Mouse (Mus musculus) left cerebral cortex, adult 8-10 months (tissue): ENCODE measurements around the gene Ctf2. TPM values are rescaled to one million over a fixed set of nuclear protein-coding genes. Genes with fewer than 3 reads are reported as not detected.
"Not testable (repeated sequence)": the region's sequence is repeated elsewhere in the genome, so short reads cannot be mapped to it uniquely, and the experiment has no call there.

Source experiments
- DNase-seq, 2 experiments: peaks; one replicate each; pipeline ENCODE4 v3.0.0; 2022; ENCODE audit warnings: low spot score in 2 of 2
- total RNA-seq, 4 experiments: library from RNA; stranded (reverse); gene quantifications; 2 replicates each; pipeline ENCODE4 v1.2.4; 2022

Ctf2 gene
- total RNA-seq, 4 experiments from 2014 or later, result not detected

- no peak for DNase-seq
Measured at GRCm38 (mm10) chr7:127714816-127715215, 17.1 kb downstream of the Ctf2 start.

DNA sequence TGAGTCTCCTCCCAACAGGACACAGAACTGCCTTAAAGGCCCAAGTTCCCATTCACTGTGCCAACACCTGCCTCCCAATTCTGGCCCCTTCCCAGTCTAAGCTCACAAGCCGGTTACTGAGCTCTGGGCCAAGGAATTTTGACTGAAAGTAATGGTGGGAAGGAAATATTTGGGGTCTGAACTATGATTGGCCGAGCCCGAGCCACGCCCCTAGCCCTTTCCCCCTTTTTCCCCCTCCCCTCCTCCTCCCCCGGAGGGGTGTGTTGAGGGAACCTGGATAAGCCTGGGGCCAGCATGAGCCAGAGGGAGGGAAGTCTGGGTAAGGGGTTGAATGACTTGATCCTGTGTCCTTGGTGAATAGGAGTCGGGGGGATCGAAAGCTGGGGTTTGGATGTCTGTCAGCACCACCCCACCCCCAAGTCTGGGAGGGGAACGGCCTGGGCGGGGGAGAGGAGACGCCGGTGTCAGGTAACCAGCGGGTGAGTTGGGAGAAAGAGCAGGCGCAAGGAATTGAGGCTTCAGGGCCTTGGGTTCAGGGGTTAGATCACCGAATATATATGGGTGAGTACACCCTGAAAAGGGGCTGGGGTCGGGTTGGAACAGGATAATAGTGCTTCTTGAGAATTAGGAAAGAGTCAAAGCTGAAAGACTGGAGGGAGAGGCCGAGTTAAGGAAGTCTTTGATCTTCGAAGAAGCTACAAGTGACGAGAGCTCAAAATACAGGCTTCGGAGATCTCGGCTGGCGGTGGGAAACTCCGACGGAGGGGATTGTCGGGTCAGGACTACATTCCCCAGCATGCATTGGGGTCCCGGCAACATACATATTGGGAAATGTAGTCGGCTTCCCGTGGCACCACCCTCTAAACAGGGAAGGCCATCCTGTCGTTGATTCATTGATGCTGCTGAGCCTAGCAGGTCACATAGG, 19.2 kb downstream of the Ctf2 start, which contains the start of gene Ctf1:
Gene Ctf1, plus strand, starts transcription at position 276 of the 925 bp plus-strand sequence.
- DNase-seq, result peak; percentile 57 to 67

DNA sequence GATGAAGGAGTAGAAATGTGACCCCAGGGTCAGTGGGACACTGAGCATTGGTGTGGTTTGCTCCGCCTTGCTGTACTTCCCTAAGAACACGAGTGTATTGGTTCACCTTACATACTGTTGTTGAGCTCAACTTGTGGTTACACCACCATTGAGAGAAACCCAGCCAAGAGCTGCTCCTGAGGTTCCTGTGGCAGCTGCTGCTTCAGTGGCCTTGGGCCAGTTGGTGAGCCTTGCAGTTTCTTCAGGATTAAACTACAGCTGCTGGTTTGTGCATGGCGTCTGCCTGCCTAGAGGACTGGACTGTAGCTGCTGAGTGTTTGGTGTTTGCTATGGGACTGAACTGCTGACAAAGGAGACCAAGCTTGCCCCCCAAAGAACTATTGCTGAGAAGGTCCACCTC, 20.5 kb downstream of the Ctf2 start:
- DNase-seq, result no peak

DNA sequence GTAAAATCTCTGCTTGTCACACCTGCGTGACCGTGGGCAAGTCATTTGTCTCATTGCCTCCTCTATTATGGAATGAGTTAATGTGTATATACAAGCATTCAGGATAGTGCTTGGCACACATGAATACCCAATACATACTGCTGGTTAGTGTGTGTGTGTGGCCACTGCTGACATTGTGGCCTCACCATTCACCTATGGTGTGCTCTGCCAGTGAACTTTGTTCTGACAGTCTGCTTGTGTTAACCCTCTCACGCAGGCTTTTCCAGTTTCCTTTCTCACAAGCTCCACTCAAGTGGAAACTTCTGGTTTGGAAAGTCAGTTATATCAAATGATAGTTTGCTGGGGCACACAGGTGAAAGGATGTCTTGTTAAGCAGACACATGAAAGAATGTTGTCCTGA, 20.9 kb downstream of the Ctf2 start:
- no peak for DNase-seq

- no peak for DNase-seq
Measured at GRCm38 (mm10) chr7:127709261-127709979, 22.5 kb downstream of the Ctf2 start.

DNA sequence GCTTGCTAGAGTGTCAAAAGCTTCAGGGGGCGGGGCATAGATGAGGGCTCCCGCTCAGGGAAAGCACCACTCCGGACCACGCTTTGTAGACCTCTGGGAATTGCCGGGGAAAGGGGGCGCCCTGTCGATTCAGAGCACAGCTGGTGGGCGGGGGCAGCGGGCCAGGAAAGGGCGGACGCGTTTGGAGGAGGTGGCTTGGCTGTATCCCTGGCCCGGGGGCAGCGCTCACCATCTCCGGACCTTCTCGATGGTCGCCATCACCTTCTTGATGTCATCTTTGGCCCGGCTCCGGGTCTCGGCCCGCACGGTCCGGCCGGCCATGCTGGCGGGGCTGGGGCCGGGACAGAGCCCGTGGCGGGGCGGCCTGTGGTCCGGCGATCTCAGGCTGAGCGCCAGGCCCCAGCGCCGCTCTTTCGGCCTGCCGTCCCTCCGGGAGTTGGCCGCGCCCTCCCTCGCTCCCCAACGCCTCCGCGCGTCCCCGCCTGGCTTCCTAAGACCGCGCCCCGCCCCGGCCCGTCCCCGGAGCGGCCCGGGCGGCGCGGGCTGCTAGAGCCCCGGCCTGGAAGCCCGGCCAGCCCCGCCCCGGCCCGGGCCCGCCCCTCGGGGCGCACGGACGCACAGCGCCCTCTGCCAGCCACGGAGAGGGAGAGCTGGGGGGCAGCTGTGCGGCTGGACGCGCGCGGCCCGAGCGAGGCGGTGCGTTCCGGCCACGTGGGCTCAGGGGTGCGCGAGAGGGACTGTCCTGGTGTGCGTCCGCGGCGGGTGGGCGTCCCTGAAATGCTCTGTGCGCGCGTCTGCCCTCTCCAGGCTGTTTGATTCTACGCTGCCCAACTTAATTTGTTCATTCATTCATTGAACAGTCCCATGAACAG, 23.5 kb downstream of the Ctf2 start, which contains the start of gene Bcl7c:
Gene Bcl7c, minus strand, starts transcription at position 727 of the 872 bp plus-strand sequence.
- peak; percentile 60 to 87 for DNase-seq

- no peak for DNase-seq
Measured at GRCm38 (mm10) chr7:127707957-127708206, 24.1 kb downstream of the Ctf2 start.

GRCm38 (mm10) chr7:127707045-127707956, 24.7 kb downstream of the Ctf2 start:
- DNase-seq, result no peak

DNA sequence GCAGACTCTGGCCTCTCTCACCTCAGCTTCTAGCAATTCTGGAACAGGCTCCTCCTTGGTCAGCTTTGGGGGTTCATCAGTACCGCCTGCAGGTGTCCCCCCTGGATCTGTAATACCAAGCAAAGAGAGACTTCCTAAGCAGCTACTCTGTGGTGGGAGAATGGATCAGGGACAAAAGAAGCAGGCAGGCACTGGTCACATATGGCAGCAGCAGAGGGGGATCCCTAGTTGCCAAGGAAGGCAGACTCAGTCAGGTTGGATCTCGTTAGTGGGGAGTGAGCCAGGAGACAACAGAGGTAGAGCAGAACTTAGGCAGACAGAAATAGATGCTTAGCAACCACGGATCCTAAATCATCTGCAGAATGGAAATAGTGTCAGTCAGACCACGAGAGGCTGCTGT, 26.3 kb downstream of the Ctf2 start:
- no peak for DNase-seq

- no peak for DNase-seq
Measured at GRCm38 (mm10) chr7:127704598-127704997, 27.4 kb downstream of the Ctf2 start.

- no peak for DNase-seq
Measured at GRCm38 (mm10) chr7:127703561-127704178, 28.3 kb downstream of the Ctf2 start.

- no peak for DNase-seq
Measured at GRCm38 (mm10) chr7:127700712-127701331, 31.1 kb downstream of the Ctf2 start.

DNA sequence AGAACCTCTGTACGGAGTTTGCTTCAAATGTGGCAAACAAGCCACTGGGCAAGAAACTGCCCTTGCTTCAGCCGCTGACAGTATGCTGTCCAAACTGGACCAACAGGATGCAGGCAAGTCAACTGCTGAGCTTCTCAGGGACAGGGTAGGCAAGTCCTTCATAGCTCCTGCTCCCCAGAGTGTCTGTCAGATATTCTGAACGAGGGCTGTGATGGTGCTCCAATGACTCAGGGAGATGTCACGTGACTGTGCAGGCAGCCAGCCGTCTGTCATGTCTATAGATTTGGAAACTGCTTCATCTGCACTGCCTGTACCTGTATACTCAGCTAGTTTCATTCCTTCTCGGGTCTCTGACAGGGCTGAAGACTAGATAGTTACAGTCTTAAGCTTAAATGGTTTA, 33.0 kb downstream of the Ctf2 start:
- DNase-seq, result no peak

DNA sequence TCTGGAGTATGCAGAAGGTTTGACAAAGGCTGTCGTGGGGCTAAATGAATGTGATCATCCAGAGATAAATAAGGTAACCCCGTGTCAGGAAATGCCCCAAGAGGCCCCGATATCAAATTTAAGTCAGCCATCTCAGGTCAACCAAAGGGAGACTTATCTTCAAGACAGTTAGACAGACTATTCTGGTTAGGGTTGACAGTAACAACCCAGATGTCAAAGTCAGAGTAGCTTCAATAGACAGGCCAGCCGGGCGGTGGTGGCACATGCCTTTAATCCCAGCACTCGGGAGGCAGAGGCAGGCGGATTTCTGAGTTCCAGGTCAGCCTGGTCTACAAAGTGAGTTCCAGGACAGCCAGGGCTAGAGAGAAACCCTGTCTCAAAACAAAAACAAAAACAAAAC, 38.2 kb downstream of the Ctf2 start:
- DNase-seq, result not testable (repeated sequence)

DNA sequence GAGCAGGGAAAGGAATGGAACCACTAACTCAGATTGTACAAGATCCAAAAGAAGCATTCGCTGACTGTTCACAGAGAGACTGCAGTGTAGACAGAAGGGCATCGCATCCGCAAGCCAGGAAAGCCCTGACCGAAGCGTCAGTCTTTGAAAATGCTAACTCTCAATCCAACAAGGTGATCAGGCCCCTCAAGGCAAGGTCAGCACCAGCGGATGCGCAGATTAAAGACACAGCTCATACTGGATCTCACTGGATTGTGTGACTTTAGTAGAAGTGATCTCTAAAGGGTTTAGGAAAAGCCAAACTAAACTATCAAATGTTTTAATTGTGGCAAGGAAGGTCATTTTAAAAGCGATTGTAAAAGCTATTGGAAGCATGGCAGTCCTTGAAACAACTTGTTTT, 38.7 kb downstream of the Ctf2 start:
- no peak for DNase-seq

DNA sequence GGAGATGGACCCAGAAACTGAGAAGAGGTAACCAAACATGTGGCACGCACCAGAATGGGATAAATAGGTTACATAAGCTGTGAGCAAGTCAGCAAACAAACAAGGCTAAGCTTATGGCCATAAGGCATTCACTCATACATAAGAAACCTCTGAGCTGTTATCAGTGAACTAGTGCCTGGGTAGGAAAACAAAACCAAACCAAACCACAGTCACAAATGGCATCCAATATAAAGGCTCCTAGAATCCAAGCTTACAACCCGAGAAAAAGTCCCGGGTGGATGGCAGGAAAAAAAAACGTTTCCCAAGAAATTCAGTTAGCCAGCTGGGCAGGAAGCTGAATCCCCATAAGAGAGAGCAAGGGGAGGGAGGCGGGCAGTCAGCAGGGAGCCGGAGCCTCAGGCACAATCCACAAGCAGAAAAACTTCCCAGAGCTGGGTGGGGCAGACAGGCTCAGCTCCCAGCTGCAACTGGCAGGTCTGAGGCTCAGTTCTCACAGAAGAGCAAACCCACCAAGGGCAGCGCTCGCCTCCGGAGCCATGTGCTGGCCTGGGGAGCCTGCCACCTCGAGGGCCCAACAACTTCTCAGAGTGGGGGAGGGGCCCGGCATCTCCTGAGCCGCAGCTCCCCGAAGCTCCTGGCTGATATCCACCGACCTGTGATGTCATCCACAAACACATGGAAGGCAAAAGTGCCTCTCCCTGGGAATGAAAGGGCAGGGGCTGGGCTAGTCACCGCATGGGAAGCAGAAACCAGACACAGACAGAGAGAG, 40.6 kb downstream of the Ctf2 start:
- peak in 1 of 2 experiments; percentile 51 for DNase-seq

DNA sequence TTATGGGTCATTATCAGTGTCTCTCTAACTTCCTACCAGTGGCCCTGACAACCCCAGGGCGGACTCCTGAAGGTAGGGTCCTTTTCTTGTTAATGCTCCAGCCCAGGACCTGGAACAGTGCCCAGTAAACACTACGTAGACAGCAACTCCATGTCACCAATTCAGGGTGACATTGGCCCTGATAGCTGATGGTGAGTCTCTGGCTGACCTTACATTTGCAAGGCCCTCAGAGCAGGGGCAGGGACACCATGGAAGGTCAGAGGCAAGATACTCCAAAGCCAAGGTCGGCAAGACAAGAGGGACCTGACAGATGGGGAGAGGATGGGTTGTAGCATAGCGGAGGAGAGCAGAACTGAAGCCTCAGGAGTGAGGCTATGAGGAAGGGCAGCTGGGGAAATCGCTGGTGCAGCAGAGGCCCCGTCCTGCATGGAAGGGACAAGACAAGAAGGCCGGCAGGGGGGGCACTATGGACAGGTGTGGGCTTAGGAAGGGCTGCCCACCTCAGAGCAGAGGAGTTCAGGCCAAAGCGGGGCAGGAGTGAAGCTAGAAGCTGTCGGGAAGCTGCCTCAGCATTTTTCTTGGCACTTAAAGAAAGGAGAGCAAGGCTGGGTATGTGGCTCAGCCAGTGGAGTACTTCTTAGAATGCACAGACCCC, 42.2 kb downstream of the Ctf2 start:
- no peak for DNase-seq

- DNase-seq, result no peak
Measured at GRCm38 (mm10) chr7:127688935-127689334, 43.0 kb downstream of the Ctf2 start.
